Mouse (Mus musculus) embryo, embryonic 11 days (tissue): ENCODE data around the gene Morn3.

ENCODE experiments used
- DNase-seq: peaks from one replicate; pipeline ENCODE4 v3.0.0-alpha.2; 2015

Morn3 gene

DNA sequence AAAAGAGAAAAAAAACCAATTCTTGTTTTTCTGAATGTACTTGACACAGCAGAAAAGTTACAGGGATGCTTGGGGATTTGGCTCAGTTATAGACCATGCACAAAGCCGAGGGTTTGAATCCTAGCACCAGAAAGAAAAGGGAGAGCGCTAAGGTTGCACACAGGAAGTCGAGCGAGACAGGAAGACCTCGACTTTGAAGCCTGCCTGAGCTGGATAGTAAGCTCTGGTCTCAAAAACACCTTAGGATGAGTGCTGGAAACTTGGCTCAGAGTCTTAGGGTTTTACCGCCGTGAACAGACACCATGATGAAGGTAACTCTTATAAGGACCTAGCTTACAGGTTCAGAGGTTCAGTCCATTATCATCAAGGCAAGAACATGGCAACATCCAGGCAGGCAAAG, 25.4 kb downstream of the Morn3 start:
- DNase-seq, result no peak

DNA sequence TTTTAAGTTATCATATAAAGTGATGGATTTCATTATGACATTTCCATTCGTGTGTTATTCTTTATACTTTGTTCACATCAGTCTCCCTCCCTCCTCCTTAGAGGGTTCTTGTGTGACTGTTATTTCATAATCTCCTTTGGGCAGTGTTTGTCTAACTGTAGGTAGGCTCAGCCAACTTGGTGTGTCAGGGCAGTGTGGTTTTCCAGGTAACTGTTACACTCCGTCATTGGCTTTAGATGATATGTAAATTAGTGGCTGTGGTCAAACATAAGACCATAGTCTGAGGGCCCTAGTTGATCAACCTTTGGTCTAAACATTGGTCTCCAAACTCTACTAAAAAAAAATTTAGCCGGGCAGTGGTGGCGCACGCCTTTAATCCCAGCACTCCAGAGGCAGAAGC, 26.4 kb downstream of the Morn3 start:
- DNase-seq, result no peak

DNA sequence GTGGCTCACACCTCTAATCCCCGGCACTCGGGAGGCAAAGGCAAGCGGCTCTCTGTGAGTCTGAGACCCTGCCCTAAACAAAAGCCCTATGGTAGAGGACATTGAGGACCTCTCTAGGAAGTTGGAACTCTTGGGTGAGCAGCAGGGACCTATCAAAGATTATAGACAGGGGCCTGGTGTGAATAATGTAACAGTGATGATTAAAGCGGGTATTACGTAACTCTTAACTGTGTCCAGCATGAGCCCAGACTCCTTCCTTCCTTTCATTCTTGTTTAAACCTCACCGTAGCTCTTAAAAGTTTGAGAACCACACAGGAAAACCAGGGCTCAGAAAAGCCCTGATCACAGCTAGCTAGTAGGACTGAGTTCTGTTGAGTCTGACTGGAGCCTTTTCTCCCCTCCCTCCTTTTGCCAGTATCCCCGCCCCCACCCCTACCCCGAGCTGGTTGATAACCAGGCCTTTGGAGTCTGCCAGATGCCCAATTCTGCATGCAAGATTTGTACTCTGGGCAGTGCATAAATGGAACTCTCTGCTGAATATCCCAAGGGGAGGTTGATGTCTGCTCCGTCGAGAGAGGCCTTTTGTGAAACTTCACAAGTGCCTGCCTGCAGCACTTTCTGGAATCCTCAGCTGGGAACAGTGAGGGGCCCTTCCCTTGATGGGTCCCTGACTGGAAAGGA, 27.3 kb downstream of the Morn3 start:
- no peak for DNase-seq

DNA sequence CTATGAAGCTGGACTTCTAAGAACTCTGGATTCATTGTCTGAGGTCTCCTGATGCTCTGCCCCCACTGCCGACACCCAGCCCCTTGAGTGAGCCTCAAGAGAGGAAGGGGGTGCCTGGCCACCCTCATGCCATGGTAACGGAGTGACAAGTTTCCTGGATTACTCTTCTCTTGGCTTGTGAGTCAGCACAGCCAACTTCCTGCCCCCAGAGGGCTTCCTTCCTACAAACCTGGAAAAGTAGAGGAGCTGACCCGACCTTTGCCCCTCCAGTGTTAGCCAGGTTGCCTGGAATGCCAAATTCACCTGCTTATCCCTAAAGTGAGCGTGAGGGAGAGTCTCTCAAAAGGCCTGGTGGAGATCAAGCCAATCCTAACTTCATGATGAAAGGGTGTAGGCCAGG, 29.3 kb downstream of the Morn3 start:
- no peak for DNase-seq

DNA sequence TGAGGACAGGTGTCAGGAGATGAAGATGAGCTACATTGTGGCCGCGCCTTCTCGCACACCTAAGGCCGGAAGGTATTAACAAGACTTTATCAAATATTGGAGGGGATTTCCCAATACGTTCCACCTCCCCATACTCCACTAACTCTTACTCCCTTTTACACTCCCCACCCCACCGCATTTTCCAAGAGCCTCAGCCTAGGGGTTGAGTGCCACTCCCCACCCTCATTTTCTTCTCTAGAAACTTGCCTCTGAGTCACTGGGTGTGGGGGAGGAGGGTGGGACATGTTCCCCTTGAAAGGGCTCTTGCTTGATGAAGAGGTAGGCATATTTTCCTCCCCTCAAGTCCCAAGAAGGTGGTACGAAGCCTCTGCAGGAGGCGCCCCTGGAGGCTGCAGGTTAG, 30.9 kb downstream of the Morn3 start:
- DNase-seq, result no peak

DNA sequence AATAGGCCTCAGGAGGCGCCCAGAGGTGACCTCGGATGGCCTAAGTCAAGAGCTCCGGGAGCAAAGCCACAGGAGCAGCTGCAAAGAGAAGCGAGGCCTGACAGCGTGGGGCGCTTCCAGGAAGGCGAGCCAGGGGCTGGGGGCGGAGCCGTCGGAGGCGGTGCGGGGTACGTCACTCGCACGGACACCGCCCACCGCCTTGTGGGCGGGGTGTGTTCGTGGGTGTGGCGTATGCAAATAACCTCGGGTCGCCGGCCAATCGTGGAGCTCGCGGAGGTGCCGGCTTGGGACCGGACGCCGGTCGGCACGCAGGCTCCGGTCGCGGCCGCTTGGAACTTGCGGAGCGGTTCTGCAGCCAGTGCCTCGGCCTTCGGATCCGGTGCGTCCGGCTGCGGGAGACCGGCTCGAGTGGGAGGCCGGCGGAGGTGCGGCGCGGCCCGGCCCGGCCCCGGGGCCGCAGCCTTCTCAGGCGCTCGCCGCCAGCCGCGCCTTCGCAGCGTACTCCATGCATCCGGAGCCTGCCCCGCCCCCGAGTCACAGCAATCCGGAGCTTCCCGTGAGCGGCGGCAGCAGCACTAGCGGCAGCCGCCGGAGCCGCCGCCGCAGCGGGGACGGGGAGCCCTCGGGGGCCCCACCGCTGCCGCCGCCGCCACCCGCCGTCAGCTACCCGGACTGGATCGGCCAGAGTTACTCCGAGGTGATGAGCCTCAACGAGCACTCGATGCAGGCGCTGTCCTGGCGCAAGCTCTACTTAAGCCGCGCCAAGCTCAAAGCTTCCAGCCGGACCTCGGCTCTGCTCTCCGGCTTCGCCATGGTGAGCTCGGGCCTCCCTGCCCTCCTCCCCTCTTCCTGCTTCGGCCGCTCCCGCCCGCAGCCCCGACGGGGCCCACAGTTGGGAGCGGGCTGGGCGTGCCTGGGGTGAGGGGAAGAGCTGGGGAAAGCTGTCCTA, 31.8 kb downstream of the Morn3 start, which contains the start of gene Orai1:
Gene Orai1, plus strand, starts transcription at position 322 of the 949 bp plus-strand sequence.
- DNase-seq, result peak; percentile 98

DNA sequence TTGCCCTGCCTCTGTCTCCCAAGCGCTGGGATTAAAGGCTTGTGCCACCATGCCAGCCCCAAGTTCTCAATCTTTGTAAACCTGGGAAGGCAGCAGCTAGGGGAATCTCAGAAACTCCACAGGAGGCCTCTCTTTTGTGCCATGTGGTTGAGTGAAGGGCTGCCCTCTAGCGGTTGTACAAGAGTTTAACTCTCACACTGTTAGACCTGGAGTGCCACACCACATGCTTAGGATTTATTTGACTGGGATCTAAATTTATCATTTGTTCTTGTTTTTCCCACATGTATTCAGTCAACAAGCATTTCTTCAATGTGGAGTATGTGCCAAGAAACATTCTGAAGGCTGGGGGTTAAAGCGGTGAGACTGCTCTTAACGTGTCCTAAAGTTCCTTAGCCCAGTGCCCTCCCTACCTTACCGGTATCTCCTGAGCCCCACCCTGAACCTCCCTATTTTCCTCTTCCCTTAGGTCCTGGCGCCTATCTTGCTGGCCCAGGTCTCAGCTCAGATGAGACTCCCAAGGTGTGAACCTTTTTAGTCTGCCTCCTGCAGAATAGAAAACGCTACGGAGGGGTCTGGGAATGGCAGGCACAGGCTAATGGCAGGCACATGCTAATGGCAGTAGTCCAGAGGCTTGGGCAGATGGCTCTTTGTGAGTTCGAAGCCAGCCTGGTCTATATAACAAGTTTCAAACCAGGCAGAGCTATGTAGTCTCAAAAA, 33.1 kb downstream of the Morn3 start:
- DNase-seq, result peak; percentile 89

DNA sequence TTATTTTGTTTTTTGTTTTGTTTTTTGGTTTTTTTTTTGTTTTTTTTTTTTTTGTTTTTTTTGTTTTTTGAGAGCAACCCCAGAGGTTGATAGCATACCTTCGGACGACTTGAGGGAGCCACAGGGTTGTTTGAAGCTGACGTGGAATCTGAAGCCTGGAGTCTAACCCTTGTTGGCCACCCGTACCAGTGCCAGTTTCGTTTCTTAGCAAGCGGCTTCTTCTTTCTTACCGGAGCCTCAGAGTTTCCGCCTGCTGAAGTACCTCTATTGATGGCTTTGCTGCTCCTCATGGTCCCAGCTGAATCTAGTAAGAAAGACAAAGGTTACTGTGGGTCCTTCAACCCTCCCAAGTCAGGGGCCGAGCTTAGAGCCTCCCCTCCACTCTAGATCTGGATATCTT, 35.1 kb downstream of the Morn3 start:
- DNase-seq, result no peak

DNA sequence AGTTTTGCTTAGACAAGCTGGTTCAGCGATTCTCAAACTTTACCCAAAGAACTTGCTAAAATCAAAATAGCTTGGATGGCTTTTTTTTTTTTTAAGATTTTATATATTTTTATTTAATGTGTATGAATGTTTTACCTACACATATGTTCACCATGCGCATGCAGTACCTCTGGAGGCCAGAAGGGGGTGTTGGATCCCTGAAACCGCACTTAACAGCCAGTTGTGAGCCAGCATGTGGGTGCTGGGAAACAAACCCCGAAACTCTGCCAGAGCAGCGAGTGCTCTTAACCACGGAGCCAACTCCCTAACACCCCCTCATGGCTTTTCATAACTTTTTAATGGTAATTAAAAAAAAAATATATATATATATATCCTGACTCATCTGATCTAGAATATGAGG, 36.0 kb downstream of the Morn3 start:
- DNase-seq, result no peak

DNA sequence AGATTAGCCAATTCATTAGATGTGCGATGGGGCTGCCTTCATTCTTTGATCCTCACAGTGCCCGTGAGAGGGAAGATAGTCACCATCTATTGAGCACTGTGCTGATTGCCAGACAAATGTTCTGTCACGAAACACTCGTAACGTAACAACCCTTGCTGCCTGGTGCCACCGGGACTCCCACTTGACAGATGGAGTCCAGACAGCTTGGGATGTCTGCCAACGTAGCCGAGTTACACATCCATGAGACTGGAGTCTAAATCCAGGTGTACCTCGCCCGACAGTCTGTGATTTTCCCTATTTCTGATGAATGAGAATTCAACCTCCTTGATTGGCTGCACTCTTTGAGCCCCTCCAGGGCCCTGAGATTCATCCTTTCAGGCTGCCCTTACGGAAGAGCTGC, 36.9 kb downstream of the Morn3 start:
- DNase-seq, result no peak

DNA sequence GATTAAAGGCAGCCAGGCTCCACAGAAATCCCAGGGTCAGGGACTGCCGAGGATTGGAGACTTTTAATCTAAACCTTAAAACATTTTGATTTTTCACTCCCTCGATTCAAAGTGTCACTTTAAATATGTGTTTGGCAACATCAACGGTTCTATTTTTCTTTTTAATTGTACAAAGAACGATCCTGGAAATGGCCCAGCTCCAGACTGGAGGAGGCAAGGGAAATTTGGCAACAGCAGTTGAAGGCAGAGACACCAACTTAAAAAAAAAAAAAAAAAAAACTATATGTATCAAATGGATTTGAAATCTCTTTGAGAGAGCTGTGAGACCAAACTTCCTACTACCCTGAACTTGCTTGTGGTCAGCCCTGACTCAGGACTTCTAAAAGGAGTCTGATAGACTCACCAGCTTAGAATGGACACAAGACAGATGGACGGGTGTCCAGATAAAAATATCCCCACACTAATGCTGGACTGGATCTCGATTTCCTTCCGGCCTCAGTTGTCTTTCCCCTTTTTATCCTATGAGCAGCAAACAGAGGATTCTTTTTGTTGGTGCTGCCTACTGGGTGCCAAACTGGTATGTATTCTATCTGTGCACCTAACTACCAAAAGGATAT, 37.8 kb downstream of the Morn3 start:
- DNase-seq, result no peak

DNA sequence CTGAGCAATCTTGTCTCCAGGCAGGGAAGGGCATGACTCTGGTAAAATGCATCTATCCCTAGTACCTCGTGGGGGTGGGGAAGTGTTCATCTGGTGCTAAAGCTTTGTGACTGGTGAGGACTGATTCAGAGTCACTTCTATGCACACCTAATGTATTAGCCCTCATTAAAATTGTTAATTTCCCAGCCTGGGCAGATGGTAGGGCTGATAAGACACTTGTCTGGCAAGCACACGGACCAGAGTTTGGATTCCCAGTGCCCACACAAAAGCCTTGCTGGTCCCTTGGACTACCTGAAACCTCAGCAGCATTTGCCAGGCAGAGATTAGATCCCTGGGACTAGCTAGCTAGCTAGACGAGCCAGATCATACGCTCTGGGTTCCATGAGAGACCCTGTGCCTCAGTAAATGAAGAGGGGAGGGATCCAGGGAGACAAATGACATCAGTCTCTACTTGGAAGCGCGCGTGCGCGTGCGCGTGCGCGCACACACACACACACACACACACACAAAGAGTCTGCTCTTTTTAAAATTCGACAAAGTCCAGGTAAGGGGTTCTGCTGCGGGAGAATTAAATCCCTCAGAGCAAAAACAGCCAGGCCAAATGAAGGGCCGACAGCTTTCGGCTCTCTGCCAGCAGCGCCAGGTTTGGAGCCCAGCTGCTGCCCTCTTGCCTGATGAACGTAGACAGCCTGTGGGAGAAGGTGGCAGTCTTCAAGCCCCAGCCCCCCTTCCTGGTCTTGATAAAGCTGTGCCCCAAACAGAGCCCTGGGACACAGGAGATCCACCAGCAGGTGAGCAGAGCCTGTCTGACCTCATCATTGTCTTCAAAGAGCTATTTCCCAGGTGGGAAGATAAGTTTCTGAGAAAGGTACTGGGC, 40.9 kb downstream of the Morn3 start:
- no peak for DNase-seq

DNA sequence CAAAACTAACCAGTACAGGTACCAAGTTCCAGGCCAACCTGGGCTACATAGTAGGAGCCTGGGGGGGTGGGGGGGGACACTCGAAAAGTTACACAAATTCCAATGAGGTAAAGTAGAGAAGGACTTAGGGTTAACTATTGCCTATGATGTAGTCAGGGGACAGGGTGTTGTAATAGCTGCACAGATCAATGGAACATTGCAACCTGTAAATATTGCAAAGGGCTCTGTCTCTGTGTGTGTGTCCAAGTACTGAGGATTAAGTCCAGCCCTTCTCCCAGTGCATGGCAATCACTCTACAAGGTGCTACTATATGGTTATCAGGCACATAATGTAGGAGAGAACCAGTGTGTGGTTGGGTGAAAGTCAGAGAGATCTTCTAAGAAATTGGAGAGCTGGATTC, 45.9 kb downstream of the Morn3 start:
- no peak for DNase-seq

DNA sequence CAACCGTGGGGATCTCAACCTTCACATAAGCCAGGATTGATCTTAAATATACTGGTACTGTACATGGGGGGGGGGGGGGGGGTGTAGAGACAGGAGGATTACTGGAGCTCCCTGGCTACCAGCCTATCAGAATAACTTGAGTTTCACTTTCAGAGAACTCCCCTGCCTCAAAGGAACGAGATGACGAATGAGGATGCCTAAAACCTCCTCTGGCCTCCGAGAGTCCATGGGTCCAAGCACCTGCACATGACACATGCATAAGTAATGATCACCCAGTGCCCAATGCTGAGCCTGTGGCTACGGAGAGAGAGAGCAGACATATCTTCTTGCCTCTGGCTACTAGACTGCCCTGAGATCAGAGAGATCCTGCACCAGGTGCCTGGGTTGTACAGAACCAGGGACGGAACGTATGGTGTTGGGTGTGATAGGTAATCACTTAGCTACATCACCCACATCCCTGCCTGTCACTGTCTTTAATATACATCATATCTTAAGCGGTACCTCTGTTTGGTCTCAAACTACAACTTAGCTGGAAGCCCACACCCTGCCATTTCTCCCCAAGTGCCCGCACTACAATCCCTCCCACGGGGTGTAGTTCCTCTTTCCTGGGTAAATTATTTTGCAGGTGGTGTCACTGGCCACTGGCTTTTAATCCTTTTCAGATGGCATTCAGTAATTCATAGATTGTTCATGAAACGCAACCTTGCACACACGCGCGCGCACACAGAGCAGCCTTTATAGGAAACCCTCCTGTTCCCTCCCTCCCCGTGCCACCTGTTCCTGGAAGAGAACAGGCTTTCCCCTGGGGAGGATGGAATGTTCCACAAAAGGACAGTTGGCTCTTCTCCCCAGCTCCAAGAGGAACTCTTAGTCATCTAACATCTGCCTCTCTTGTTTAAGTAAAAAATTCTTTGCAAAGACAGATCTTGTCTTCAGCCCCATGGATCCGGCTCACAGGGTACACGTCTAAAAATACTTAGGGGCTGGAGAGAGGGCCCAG, 49.3 kb downstream of the Morn3 start:
- DNase-seq, result no peak

DNA sequence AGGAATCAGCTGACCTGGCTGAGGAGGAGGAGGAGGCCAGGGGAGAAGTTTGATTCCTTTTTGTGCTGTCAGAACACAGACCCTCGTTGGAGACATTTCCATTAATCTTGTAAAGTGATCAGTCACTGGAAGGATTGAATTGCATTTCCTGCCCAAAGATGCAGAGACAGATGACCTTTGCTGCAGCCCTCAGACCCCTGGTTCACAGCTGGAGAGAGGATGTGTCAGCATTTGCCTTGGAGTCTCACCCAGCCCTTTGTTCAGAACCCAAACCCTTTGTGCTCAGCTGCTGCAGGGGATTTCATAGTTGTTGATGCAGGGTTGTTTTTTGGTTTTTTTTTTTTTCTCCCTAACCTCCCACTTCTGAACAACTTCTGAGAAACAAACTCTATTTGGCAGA, 51.9 kb downstream of the Morn3 start:
- peak; percentile 60 for DNase-seq

DNA sequence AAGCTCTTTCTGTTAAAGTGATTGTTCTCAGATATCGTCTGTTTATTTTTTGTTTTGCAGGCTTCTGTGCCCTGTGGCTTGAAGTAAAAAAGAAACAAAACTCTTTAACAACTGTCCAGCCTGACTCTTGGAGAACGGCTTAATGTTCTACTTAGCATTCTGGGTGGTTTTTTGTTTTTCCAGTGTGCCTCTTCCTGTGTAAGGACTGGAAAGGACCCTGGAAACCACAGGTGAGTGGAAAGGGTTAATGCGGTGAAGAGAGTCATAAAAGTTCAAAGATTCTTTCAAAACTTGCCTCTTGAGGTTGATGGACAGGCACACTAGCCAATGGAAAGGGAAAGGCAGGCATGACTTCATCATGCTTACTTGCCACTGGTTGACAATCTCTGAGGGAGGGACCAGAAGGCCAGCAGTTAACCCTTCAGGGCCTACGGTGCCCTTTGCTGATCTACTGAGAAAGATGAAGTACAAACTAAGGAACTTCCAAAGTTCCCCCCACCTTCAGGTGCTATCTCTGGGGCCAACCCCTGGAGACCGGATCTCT, 52.4 kb downstream of the Morn3 start:
- peak; percentile 95 for DNase-seq

DNA sequence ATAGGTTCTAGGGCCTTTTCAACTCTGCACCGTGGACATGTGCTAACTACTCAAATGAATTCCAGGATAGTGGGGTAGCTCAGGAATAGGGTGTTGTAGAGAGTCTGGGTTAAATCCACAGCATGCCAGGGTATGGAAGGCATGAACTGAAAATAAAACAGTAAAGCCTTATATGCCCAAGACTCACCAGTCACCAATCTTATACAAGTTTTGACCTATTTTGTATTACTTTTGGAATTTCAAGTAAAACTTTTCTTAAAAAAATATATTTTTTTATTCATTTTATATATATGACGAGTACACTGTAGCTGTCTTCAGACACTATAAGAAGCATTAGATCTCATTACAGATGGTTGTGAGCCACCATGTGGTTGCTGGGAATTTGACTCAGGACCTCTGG, 53.0 kb downstream of the Morn3 start:
- no peak for DNase-seq

DNA sequence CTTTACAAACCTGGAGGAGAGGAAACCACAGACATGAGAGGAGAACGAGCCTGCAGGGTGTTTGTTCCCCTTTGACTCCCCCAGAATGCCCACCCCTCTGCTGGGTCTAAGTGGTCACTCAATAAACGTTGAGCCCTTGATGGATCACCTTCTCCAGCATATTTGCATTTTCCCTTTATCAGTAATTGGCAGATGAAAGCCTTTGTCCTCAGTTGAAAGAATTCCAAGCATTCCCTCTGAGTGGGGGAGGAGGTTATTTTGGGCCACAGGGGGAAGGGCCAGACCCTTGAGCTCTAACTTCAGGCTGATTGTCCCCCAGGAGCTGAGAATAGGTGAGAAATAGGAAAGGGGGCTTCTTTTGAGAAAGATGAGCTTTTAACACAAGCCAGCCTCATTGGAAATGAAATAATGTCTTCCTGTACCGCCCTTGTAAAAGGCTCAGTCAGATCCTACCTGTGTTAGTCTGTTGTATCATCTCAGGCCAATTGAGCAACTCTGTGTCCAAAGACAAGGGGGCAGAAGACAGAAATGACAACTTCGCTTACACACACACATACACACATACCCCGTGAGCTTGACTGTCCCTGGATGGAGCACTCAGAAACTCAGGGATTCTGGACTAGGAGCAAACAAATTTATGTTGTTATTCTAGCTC, 55.3 kb downstream of the Morn3 start:
- DNase-seq, result peak; percentile 46

DNA sequence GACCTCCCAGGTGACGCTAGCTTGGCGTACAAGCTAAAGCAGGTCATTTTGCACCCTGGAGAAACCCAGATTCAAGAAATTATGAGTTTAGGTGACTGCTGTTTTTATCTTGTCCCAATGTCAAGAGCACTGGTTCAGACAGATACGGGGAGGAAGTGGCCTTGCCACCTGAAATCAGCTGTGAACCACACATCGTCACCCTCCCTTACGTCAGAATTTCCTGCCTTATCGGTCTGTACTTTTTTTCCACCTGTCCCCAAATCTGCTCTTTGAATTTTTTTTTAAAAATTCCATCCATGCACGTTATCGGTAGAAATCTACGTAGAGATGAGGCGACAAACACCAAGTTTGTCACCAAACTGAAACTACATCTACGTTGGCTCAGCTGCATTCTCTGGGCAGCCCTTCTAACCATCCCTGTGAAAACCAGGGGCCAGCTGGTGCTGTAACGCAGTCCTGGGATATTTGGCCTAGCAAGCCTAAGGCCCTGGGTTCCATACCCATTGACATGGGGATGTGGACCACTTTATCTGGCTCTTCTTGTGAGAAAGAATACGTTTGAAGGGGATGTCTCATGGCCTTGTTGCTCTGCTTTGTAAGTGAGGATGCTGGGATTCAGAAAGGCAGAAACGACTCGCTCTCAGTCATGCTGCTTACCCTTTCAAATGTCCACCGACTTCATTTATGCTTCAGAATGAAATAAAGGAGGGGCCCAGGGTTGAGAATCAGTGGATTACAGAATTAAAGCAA, 56.2 kb downstream of the Morn3 start:
- DNase-seq, result peak; percentile 31
